Mouse (Mus musculus) layer of hippocampus, adult 6 months (tissue): ENCODE results near the gene Coq10a. TPM values are rescaled to one million over a fixed set of nuclear protein-coding genes. Genes with fewer than 3 reads are reported as not detected.

Experiments used
- long read RNA-seq, 2 experiments: library from polyadenylated mRNA; unstranded; transcript quantifications; one replicate each; pipeline ENCODE4 v2.0.0; 2019 to 2020
- microRNA-seq: library from miRNA; unstranded; fragments of <30 nt; microRNA quantifications from one replicate; pipeline ENCODE4 v1.2.0, GENCODE M21; 2020
- polyA plus RNA-seq: library from polyadenylated mRNA; unstranded; fragments of <200 nt; fragmentation: Nextera tagmentation; gene quantifications from 2 replicates; pipeline ENCODE4 v1.2.3, GENCODE M21; 2021

Coq10a gene
- polyA plus RNA-seq = 16.1 and 16.7 TPM in 2 replicates
- long read RNA-seq, experiment 1, transcript Coq10a-205 (5 exons, 1,307 nt) = major isoform, 11 of 20 reads
- long read RNA-seq, experiment 1, transcript Coq10a-207 (5 exons, 1,434 nt) = minor isoform, 6 of 20 reads
- long read RNA-seq, experiment 1, partial matches to known transcripts = 1 of 20 reads
- long read RNA-seq, experiment 1, other reads (novel, unspliced or antisense) = 2 of 20 reads
- long read RNA-seq, experiment 2, transcript Coq10a-207 (5 exons, 1,434 nt) = minor isoform, 17 of 55 reads
- long read RNA-seq, experiment 2, transcript Coq10a-205 (5 exons, 1,307 nt) = major isoform, 31 of 55 reads
- long read RNA-seq, experiment 2, partial matches to known transcripts = 3 of 55 reads
- long read RNA-seq, experiment 2, other reads (novel, unspliced or antisense) = 4 of 55 reads

DNA sequence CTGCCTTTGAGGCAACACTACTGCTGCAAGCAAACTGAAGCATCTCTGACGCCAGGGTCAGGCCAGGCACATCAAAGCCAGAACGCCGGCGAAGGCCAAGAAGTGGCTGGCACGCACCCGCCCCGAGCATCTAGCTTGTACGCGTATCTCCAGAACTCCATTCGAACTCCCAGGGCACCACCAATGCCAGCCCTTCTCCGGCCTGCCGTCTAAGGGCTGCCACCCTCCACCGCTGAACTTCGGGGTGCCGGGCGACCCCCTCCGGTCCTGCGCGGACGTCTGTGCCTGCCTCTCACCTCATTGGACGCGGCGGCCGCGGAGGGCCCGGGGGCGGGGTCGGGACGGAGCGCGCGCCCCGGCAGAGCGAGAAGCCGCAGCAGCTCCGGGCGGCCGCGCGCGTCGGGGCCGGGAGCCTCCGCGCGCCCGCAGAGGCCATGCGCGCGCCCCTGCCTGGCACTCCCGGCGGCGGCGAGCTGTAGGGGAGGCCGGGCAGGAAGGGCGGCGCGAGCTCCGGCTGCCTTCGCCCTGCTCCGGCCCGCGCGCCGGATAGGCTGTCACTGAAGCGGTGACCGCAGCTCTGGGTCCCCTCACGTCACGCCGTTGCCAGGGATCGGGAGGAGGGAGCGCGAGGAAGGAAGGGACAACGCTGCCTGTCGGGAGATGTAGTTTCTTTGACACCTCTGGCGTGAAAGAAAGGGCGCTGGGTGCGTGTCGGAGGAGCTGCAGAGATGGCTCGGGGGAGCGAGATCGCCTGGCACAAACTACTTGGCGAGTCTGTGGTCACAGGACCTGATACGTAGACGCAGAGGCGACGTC lies at the start of gene Coq10a:
Gene Coq10a (minus strand): TSS at position 596 of the 816 bp plus-strand sequence.

DNA sequence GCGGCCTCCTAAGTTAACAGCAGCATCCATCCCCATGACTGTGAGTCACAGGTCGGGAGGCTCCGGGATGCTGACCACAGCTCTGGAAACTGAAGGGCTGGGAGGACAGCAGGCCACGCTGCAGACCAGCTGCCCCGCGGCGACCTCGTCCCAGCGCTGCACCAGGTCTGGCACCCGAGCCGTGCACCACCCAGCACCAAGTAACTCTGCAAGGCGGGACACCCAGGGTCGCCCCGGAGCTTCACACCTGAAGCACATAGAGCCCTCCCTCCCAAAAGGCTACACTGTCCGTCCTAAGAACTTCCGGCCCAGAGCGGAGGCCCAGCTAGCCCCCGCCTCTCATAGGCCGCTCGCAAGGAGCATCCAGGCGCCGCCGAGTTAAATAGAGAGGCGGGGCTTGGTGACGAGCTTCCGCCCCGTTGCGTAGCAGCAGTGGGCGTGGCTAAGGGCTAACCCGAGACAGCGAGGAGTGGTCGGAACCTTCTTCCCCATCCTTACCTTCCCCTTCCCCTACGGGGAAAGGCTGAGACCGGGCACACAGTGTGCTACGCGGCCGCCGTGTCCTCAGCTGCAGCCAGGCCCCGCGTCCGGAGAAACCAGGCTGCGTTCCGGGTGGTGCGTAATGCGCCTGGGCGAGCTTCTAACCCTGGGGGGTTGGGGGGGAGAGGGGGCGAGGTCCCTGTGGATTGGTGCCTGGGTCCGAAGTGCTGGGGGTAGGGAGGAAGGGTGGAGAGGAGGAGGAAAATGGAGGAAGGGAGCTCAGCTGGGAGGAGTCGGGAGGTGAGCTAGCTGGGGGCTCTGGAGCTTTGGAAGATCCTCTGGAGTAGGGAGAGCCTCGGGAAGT lies 42.6 kb upstream of the Coq10a start, which contains the start of the genes Nabp2 and Rnf41:
Gene Nabp2 (minus strand): TSS at position 282 of the 844 bp plus-strand sequence.
Gene Rnf41 (plus strand): TSS at position 447 of the 844 bp plus-strand sequence.

DNA sequence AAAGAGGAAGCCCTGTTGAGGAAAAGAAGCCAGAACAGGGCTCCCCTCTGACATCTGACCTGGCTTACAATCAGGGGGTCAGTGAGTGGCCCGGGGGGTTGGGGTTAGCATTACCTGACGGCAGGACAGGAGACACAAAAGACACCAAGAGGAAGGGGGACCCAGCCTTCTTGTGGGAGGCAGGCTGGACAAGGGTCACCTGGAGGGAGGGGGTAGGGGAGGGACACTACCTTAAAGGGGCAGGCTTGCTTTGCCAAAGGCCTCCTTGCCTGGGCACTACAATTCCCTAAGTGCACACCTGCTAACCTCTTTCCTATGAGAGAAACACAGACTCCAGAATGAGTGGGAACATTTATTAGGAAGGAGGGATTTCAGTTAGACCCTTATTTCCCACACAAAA lies 32.3 kb upstream of the Coq10a start, which contains the start of gene Slc39a5:
Gene Slc39a5 (minus strand): TSS at position 174 of the 400 bp plus-strand sequence.

DNA sequence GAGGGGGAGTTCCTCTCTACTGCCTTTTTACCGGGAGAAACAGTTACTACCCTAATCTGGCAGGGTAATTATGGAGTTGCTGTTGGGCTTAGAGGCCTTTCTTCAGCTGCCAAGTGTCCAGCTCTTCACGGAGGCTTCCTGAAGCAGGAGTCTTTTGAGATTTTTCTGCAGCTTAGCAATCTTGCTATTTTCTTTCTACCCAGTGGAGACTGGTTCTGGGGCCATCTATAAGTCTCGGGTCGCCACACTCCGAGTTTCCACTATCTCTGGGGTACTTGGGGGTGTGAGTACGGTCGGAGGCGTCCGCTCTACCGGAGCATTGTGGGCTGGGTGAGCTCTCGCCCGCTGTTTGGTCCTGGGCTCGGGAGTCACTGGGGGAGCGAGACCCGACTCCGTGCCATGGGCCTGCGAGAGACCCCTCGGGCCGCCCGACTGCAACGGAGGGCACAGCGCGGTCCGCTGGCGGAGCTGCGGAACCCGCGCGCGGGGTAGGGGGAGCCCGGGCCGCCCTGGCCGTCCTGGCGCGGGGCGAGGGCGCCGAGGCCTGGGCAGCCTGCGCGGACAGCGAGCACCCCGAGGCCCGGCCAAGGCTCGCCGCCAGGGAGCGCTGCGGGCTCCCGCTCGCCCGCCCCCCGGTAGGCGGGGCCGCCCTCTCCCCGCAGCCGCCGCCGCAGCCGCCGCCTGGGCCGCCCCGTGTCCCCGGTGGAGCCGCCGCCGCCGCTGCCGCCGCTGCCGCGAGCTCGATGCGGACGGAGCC lies 7.8 kb upstream of the Coq10a start, which contains the start of gene Ankrd52:
Gene Ankrd52 (plus strand): TSS at position 661 of the 757 bp plus-strand sequence.

DNA sequence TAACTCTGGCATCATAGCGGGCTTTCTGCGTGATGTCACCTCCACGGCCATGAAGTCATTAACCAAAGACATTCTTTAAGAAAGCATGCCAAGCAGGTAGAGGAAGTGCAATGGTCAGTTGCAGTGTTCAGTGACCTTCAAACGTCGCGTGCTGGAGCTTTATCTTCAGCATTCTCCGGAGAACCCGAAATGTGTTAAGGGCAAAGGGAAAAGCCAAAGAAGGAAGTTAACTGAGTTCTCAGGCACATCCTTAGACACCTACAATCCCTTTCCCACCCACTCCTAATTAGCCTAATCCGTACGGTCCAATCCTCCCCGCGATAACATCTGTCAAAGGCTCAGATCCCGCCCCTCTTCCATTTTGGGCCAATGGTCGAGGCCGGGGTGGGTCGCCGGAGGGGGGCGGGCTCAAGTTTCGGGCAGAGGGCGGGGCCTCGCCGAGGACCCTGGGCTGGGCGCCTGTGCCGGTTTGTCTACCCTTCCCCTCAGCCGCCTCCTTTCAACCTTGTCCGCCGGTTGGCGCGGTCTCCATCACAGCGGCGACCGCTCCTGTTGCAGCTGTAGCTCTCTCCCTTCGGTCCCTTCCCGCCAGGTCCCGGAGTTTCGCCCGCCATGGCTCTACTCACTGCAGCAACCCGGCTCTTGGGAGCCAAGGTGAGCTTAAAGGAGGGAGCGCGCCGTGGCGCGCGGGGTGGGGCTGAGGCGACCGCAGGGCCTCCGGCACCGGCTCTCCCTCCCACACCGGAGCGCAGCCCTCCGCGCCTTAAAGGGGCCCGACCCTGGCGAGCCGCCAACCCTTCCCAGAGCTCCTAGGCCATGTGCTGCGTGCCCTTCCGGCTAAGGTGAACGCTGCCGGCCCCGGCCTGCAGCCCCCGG lies 31.3 kb downstream of the Coq10a start, which contains the start of gene Cs:
Gene Cs (plus strand): TSS at position 429 of the 876 bp plus-strand sequence.

DNA sequence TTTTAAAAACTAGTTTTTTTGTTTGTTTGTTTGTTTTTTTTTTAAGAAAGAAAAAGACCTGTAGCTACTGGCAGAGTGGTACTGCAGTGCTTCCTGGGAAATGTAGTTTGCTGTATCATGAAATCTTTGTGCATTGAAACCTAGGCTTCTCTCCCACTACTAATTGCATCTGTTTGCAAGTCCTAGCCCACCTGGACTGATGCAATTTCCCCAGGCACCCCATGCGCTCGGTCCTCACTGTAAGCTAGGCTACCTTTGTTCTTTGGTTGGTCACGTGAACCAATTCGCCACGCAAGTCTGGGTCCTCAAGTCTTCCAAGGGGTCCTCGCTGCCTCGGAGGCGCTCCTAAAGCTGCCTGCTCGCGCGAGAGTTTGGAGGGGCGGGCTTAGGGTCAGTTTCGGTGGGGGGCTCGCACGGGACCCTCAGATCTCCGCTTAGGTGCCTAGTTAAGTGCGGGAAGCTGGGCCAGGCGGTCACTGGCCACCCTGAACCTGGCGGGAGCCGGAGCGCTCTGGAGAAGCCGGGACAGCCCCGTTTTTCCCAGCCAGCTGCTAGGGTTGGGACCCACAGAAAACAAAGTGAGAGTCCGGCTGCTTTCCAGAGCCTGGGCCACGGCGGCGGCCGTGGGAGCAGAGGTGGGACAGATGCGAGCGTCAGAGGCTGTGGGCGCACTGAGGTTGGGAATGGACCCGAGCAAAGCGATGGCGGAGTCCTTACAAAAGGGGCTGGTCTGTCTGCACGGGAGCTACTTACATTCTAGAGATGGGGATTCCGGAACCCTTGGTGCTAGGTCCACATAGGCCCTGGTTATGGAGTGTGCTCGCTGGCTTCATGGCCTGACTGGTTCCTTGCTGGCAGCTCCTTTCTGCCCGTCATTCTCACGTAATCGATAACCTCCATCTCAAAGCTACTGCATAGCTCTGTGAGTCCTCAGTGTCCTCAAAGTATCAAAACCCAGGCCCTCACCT lies 46.4 kb downstream of the Coq10a start, which contains the start of gene Cnpy2:
Gene Cnpy2 (plus strand): TSS at position 319 of the 968 bp plus-strand sequence.

Small RNA genes within 50 kb of the gene (microRNA-seq; reads per million reads assigned to microRNA genes)
- gene Gm25361 (not detected), gene Gm26308 (not detected), gene Mir6914 (0.64 reads per million), gene Mir6915 (5.6 reads per million, percentile 20 among the genes with 10 or more reads in this experiment)

Other genes starting within 250 kb of the Coq10a start
- 2.6 and 2.7 TPM in 2 replicates for gene Rbms2, start 188.7 kb downstream of the Coq10a start, polyA plus RNA-seq
- gene Gls2, start 174.5 kb downstream of the Coq10a start, polyA plus RNA-seq = 10.9 and 11.5 TPM in 2 replicates
- 10.2 and 11.8 TPM in 2 replicates for gene Spryd4, start 157.2 kb downstream of the Coq10a start, polyA plus RNA-seq
- gene Mip, start 143.2 kb downstream of the Coq10a start, polyA plus RNA-seq = not detected in 2 replicates
- gene Timeless, start 136.9 kb downstream of the Coq10a start, polyA plus RNA-seq = 2.3 and 4.9 TPM in 2 replicates
- gene Apon, start 114.9 kb downstream of the Coq10a start, polyA plus RNA-seq = not detected in 2 replicates
- 0.11 TPM in 1 of 2 replicates, not detected in the other for gene Apof, start 100.3 kb downstream of the Coq10a start, polyA plus RNA-seq
- gene Stat2, start 98.4 kb downstream of the Coq10a start, polyA plus RNA-seq = 4.5 and 5.5 TPM in 2 replicates
- gene Il23a, start 70.2 kb downstream of the Coq10a start, polyA plus RNA-seq = not detected in 2 replicates
- gene Pan2, start 65.7 kb downstream of the Coq10a start, polyA plus RNA-seq = 2.6 and 2.7 TPM in 2 replicates
- 155 and 167 TPM in 2 replicates for gene Cnpy2, start 46.5 kb downstream of the Coq10a start, polyA plus RNA-seq
- gene Cs, start 31.3 kb downstream of the Coq10a start, polyA plus RNA-seq = 210 and 229 TPM in 2 replicates
- 8.8 and 12.6 TPM in 2 replicates for gene Ankrd52, start 8.1 kb upstream of the Coq10a start, polyA plus RNA-seq
- gene Slc39a5, start 32.2 kb upstream of the Coq10a start, polyA plus RNA-seq = 0.06 and 0.18 TPM in 2 replicates
- gene Nabp2, start 42.5 kb upstream of the Coq10a start, polyA plus RNA-seq = 107 and 127 TPM in 2 replicates
- 66.3 and 69.8 TPM in 2 replicates for gene Rnf41, start 42.7 kb upstream of the Coq10a start, polyA plus RNA-seq
- gene Smarcc2, start 90.3 kb upstream of the Coq10a start, polyA plus RNA-seq = 80.0 and 92.3 TPM in 2 replicates
- 843 and 993 TPM in 2 replicates for gene Myl6, start 125.1 kb upstream of the Coq10a start, polyA plus RNA-seq
- 2.1 and 3.8 TPM in 2 replicates for gene Myl6b, start 129.7 kb upstream of the Coq10a start, polyA plus RNA-seq
- gene Esyt1, start 156.9 kb upstream of the Coq10a start, polyA plus RNA-seq = 2.3 and 2.6 TPM in 2 replicates
- gene Zc3h10, start 178.8 kb upstream of the Coq10a start, polyA plus RNA-seq = 5.6 and 5.8 TPM in 2 replicates
- 6,437 and 7,138 TPM in 2 replicates for gene Rpl41, start 180.3 kb upstream of the Coq10a start, polyA plus RNA-seq
- 50.7 TPM in 2 replicates for gene Pa2g4, start 197.0 kb upstream of the Coq10a start, polyA plus RNA-seq
- gene Erbb3, start 220.7 kb upstream of the Coq10a start, polyA plus RNA-seq = 1.3 and 1.5 TPM in 2 replicates